Mouse (Mus musculus) thymus, adult 2 months (tissue): ENCODE measurements around the gene Arhgap21.

Source experiments
- CTCF ChIP-seq: fragments of 200-500 bp; IDR thresholded peaks from 2 replicates; pipeline ENCODE4 v1.5.1; 2012; ENCODE audit warnings: mild to moderate bottlenecking, control low read depth, low read length, moderate library complexity, borderline replicate concordance; ENCODE audit not compliant: control insufficient read depth, poor library complexity, insufficient read depth; ENCODE audit errors: extremely low read depth
- POLR2A ChIP-seq: fragments of 200-500 bp; IDR thresholded peaks from 2 replicates; pipeline ENCODE4 v1.6.1; 2012; ENCODE audit warnings: mild to moderate bottlenecking, low read length, control low read depth, moderate library complexity; ENCODE audit not compliant: control insufficient read depth, poor library complexity, insufficient read depth; ENCODE audit errors: extremely low read depth

GRCm38 (mm10) chr2:20811506-20811905 lies 157.2 kb downstream of the Arhgap21 start:
- TF ChIP-seq CTCF (no peak), POLR2A (no peak)
